Mouse (Mus musculus) small intestine, adult 2 months (tissue): ENCODE measurements around the gene Hesx1.
A peak's percentile ranks its signal among the peaks of the same experiment; 100 is the strongest.

Source experiments
- CTCF ChIP-seq: fragments of 200-500 bp; IDR thresholded peaks from 2 replicates; pipeline ENCODE4 v1.5.1; 2012; ENCODE audit warnings: low read depth, mild to moderate bottlenecking, control low read depth, inconsistent platforms, low read length, moderate library complexity, mixed read lengths; ENCODE audit not compliant: insufficient replicate concordance, insufficient read length; ENCODE audit errors: extremely low read depth
- POLR2A ChIP-seq: fragments of 200-500 bp; IDR thresholded peaks from 2 replicates; pipeline ENCODE4 v1.6.1; 2012; ENCODE audit warnings: low read depth, mild to moderate bottlenecking, control low read depth, inconsistent platforms, low read length, moderate library complexity

GRCm38 (mm10) chr14:26970439-26970932 is 23.7 kb upstream of the Hesx1 start:
- TF ChIP-seq CTCF (no peak), POLR2A (peak; percentile 95; the same call in 1 of the 2 replicates)
